Mouse (Mus musculus): ENCODE results near the gene Kif18b. TPM values are rescaled to one million over a fixed set of nuclear protein-coding genes. Genes with fewer than 3 reads are reported as not detected.

The Kif18b gene
- polyA plus RNA-seq, 1 experiment from 2014 or later, result 9.1 TPM

DNA sequence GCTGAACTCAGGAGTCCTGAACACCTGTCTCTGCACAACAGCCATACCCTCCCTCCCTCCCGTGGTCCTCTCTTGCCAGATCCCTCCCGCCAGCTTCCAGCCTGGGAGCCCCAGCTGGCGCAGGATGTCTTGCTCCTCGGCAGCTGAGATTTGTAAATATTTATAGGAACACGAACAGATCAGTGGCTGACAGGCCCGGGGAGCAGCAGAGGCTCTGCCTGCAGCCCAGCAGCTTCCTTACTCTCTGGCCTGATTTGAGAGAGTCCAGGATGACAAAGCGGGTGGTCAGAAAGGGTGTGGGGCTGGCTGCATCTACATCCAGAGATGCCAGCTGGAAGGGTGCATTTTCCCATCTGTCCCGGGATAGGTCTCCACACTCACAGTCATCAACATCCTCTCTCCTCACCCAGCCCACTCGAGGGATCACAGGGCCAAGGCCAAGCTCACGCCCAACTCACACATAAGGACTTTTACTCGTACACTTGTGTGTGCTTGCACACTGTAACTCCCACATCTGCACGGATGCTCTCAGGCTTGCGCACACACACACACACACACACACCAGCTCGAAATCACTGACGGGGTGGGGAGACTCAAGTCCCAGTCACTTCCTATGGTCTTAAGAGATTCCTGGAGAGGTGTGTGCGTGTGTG lies 32.2 kb upstream of the Kif18b start:
- no peak overlapping the region for H3K4me2 ChIP-seq (replicated peaks)
- H3K9me3 ChIP-seq, result no peaks in the 10 kb centered on the region
- H3K27ac ChIP-seq (replicated peaks), result peak overlapping the region; percentile 78
- H3K4me1 ChIP-seq, result peaks cover 37% of the 10 kb centered on the region
- H3K9ac ChIP-seq (replicated peaks), result no peak overlapping the region
- H3K4me3 ChIP-seq, result no peak overlapping the region
- WGBS, result 48% methylated on average over 16 of the region's 16 CpGs
- peak; percentile 25; the same call in 1 of the 2 replicates for ATAC-seq (ENCODE audit: low FRiP score, low read depth)
- peaks cover 14% of the 10 kb centered on the region for H3K27me3 ChIP-seq
- no peaks in the 10 kb centered on the region for H3K36me3 ChIP-seq

DNA sequence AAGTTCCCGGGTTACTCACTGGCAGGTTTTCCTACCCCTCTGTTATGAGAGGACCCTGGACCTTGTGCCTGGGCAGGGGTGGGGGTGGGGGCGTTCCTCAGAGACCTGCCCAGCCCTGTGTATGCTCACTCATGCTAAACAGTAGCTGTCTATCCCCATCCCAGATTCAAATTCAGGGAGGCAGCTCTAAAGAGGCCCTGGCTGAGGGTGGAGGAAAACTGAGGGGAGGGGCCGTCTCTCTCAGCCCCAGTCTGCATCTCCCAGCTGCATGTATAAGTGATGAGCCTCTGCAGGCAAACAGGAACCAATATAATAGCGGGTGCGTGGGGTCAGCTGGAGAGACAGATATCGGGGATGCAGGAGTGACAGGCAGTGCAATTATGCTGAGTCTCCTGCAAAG lies 28.0 kb upstream of the Kif18b start:
- peak; percentile 84 for ATAC-seq (ENCODE audit: low FRiP score, low read depth)
- Histone ChIP-seq H3K9ac (replicated peaks) (0 out of 2 replicates have a peak overlapping the region, but pooled peaks have one; percentile 11), H3K27me3 (peaks cover 53% of the 10 kb centered on the region), H3K36me3 (no peaks in the 10 kb centered on the region), H3K9me3 (no peaks in the 10 kb centered on the region), H3K4me1 (peaks cover 48% of the 10 kb centered on the region), H3K4me3 (no peak overlapping the region), H3K4me2 (replicated peaks) (peak overlapping the region; percentile 12), H3K27ac (replicated peaks) (peak overlapping the region; percentile 80)
- WGBS, result 14% methylated on average over 6 of the region's 6 CpGs

DNA sequence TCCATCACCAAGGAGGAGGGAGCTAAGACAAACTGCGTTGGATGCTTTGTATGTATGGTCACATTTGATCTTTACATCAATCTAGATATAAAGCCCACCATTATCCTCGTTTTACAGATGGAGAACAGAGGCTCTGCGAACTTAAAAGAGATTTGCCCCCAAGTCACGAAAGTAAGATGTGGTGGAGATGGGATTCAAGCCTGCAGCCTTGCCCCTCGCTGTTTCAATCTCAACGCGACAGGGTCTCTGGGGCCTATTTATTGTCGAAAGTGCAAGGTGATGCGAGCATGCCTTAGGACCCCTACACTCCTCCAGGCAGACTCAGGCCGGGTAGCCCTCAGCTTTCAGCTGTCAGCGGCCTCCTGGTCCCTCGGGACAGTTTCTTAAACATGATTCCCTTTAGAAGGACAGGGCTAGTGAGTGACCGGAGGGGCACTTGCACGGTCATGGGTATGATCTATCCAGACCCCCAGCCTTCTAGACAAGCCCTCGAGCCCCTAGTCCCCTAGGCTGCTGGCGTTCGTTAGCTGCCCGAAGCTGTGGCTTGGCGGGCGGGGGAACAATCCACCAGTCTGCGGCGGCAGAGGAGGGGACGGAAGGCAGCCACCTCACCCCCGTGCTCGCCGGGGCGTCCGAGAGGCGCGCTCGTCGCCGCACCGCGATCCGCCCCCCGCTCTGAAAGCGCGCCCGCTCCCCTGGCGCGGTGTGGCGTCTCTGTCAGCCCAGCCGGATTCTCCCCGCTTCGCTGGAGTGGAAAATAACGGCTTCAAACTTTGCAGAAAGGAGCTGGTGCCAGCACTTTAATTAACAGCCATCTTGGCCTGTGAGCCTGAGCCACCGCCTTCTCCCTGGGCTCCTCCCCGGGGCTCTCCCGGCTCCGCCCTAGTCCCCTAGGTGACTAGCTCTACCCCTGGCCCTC lies 23.4 kb upstream of the Kif18b start:
- peak overlapping the region; percentile 66 for H3K4me2 ChIP-seq (replicated peaks)
- peaks cover 57% of the 10 kb centered on the region for H3K4me1 ChIP-seq
- peaks cover 85% of the 10 kb centered on the region for H3K27me3 ChIP-seq
- under 1% methylated on average over 51 of the region's 51 CpGs for WGBS
- H3K9me3 ChIP-seq, result no peaks in the 10 kb centered on the region
- peak overlapping the region; percentile 44 for H3K4me3 ChIP-seq
- H3K9ac ChIP-seq (replicated peaks), result peak overlapping the region; percentile 61
- no peak for ATAC-seq (ENCODE audit: low FRiP score, low read depth)
- H3K36me3 ChIP-seq, result no peaks in the 10 kb centered on the region
- peak overlapping the region; percentile 54; the same call in 1 of the 2 replicates for H3K27ac ChIP-seq (replicated peaks)

DNA sequence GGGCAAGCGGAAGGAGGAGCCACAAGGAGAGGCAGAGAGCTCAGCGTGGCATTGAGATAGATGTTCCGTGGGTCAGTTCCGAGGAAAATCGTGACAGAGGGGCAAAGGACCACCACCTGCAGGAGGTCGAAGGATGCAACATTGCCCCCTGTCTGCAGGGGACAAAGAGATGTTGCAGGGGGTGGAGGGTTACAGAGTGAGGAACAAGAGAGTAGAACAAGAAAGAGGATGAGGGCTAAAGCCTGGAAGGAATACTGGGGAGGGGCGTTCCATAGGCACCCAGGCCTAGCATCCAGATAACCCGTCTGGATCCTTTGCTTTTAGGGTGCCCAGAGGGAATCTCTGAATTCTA lies 22.0 kb upstream of the Kif18b start:
- H3K9ac ChIP-seq (replicated peaks), result no peak overlapping the region
- no peak for ATAC-seq (ENCODE audit: low FRiP score, low read depth)
- no peaks in the 10 kb centered on the region for H3K9me3 ChIP-seq
- H3K36me3 ChIP-seq, result no peaks in the 10 kb centered on the region
- peaks cover 96% of the 10 kb centered on the region for H3K27me3 ChIP-seq
- no peak overlapping the region; the same call in 1 of the 2 replicates for H3K27ac ChIP-seq (replicated peaks)
- peak overlapping the region; percentile 39 for H3K4me3 ChIP-seq
- peak overlapping the region; percentile 62 for H3K4me2 ChIP-seq (replicated peaks)
- WGBS, result 4% methylated on average over 8 of the region's 8 CpGs
- H3K4me1 ChIP-seq, result peaks cover 47% of the 10 kb centered on the region

DNA sequence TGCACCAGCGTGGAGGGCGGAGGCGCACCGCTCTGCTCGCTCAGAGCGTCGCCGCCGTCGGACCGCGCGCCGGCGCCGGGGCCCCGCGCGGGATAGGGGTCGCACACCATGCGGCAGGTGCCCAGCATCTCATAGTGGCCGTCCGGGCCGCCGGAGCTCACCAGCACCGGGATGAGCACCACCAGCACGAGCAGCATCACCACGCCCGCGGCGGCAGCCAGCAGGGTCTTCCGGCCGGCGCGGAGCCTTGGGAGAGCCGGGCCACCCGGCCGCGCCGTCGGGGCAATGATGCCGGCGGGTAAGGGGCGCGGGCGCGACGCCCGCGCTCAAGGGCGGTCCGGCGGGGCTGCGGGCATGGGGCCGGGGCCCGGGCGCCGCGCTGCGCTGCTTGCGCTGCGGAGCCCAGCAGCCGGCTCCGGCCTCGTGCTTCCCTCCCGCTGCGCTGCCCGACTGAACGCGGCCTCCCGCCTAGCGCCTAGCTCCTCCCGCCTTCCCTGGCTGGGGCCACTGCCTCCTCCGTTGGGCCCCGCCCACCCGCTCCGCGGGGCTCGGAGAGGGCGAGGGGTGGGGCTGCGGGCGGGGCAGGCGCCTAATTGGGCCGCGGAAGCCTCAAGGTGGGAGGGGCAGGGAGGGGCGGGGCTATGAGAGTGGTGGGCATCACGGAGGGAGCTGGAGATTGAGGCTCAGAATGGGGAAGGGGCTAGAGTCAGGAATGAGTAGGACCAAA lies 21.5 kb upstream of the Kif18b start, which contains the start of gene C1ql1:
C1ql1 (minus strand) TSS at position 424 of the 727 bp plus-strand sequence.
- H3K4me1 ChIP-seq, result peaks cover 47% of the 10 kb centered on the region
- ATAC-seq (ENCODE audit: low FRiP score, low read depth), result peak; percentile 87
- peak within 1 kb of the TSS; percentile 66 for H3K4me2 ChIP-seq (replicated peaks)
- H3K9ac ChIP-seq (replicated peaks), result peak within 1 kb of the TSS; percentile 46
- under 1% methylated on average over 62 of the region's 87 CpGs for WGBS
- H3K36me3 ChIP-seq, result no peaks in the 10 kb centered on the region
- H3K27me3 ChIP-seq, result peaks cover 94% of the 10 kb centered on the region
- H3K27ac ChIP-seq (replicated peaks), result no peak within 1 kb of the TSS; the same call in 1 of the 2 replicates
- H3K9me3 ChIP-seq, result no peaks in the 10 kb centered on the region
- H3K4me3 ChIP-seq, result peak within 1 kb of the TSS; percentile 39

DNA sequence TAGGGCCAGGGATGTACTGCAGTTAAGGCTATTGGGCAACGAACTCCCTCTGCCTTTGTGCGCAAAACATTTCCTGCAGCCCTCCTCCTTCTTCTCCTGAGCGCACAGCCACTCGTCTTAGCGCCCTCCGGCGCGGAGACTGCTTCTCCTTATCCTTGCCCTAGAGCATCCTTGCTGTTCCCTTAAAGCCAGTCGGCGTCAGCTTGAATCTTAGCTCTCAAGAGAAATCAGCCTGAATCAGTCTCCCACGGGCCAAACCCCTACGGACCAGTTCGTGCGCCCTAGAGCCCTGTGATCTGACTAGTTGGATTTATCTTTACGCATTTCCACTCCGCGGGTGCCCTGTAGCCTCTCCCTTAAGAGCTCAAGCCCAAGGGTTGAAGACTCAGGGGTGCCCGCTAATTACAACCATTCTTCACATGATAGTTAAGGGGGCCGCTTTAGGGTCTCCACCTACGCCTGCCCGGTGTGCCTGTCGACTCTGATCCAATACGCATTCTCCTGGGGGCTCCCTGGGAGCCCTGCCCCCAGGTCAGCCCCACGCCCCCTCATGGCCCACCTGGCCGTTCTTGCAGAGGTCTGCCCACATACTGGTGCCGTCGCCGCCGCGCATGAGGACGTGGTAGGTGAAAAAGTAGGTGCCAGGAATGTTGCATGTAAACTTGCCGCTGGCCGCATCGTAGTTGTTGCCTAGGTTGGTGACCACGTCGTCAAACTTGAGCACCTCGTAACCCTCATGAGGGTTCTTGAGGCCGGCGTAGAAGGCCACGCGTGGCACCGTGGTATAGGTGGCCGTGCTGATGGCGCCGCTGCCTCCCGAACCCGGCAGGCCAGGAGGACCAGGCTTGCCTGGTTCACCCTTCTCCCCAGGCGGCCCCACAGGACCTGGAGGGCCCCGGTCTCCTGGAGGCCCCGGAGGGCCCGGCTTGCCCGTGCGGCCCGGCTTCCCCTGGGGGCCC lies 20.7 kb upstream of the Kif18b start:
- peak overlapping the region; percentile 62 for H3K4me2 ChIP-seq (replicated peaks)
- H3K9me3 ChIP-seq, result no peaks in the 10 kb centered on the region
- WGBS, result 2% methylated on average over 54 of the region's 54 CpGs
- H3K9ac ChIP-seq (replicated peaks), result peak overlapping the region; percentile 46
- H3K36me3 ChIP-seq, result no peaks in the 10 kb centered on the region
- H3K4me1 ChIP-seq, result peaks cover 47% of the 10 kb centered on the region
- peak overlapping the region; percentile 39 for H3K4me3 ChIP-seq
- ATAC-seq (ENCODE audit: low FRiP score, low read depth), result 0 out of 2 replicates have a peak, but pooled peaks have one; percentile 5
- H3K27me3 ChIP-seq, result peaks cover 96% of the 10 kb centered on the region
- H3K27ac ChIP-seq (replicated peaks), result no peak overlapping the region; the same call in 1 of the 2 replicates

DNA sequence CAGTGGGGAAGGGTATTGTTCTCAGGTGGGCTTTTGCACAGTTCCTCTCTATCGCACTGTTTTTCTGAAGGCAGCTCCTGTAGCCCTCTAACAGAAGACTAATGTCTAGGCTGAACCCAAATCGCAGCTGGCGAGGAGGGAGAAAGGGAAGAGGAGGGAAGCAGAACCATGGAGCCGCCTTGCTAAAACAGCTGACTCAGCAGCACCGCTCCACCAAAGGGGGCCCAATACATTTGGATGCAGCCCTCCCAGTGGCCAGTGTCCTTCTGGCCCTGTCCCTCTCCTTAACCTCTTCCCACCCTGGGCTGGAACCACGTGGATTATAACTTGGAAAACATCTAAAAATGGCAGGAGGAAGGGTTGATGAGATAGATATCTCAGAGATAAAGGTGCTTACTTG lies 16.3 kb upstream of the Kif18b start:
- H3K4me2 ChIP-seq (replicated peaks), result no peak overlapping the region
- peaks cover 76% of the 10 kb centered on the region for H3K27me3 ChIP-seq
- no peak overlapping the region for H3K9ac ChIP-seq (replicated peaks)
- ATAC-seq (ENCODE audit: low FRiP score, low read depth), result no peak
- H3K27ac ChIP-seq (replicated peaks), result no peak overlapping the region
- 70% methylated on average over 6 of the region's 6 CpGs for WGBS
- no peaks in the 10 kb centered on the region for H3K9me3 ChIP-seq
- no peaks in the 10 kb centered on the region for H3K36me3 ChIP-seq
- H3K4me3 ChIP-seq, result no peak overlapping the region
- peaks cover 45% of the 10 kb centered on the region for H3K4me1 ChIP-seq

DNA sequence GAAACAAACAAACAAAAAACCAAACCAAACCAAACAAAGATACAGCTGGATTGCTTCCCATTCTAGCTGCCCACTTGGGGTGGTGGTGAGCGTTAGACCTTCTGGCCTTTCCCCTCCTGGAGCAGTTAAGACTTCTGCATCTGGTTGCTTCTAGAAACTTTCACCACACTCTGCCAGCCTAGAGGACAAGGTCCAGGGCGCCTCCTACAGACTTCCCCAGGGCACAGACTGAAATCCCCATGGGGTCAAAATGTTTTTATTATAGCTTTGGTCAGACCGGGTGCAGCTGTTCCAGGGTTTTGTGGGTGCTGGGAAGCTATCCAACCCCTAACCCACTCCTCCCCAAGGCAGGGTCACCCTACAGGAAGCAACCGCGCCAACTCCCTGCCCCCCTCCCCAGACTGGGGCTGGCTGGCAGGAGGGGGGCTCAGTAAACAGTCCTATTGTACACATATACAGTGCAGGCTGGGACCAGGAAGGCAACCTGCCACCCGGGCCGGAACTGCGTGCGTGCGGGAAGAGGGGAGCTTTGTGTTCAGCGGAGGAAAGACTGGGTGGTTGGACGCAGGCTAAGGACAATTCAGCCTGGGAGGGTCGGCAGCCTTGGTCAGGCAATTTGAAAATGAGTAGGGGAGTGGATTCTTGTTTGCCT lies 14.2 kb upstream of the Kif18b start:
- Histone ChIP-seq H3K4me2 (replicated peaks) (no peak overlapping the region), H3K36me3 (no peaks in the 10 kb centered on the region), H3K4me1 (peaks cover 30% of the 10 kb centered on the region), H3K4me3 (no peak overlapping the region), H3K27ac (replicated peaks) (no peak overlapping the region), H3K9me3 (no peaks in the 10 kb centered on the region), H3K9ac (replicated peaks) (no peak overlapping the region), H3K27me3 (peaks cover 58% of the 10 kb centered on the region)
- WGBS, result 43% methylated on average over 13 of the region's 13 CpGs
- ATAC-seq (ENCODE audit: low FRiP score, low read depth), result no peak

DNA sequence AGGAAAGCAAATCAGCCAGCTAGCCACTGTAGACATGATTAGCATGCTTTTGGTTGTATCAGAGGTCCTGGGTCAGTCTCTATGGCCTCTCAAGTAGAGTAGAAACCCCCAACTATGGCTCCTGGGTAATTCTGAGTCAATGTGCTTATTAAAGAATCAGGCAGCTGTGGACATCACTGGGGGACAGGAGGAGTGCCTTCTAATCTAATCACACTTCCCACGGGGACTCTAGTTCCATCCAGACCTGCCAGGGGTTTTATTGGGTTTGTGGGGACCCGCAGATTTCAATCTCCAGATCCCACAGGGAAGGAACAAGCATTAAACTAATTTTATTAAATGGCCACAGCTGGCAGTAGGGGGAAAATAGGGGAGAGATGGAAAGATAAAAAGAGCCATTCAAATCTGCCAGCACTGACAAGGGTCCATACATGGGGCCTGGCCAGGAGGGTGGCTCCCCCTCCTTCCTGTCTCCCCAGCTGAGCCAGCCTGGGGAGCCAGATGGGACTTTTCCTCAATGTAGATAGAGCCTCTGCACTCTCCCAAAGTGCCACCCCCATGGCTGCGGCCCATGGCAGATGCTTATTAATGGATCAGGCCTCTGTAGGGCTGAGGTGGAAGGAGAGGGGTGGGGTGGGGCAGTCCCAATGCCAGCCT lies 12.7 kb upstream of the Kif18b start:
- Histone ChIP-seq H3K9me3 (no peaks in the 10 kb centered on the region), H3K4me3 (no peak overlapping the region), H3K4me1 (peaks cover 30% of the 10 kb centered on the region), H3K36me3 (no peaks in the 10 kb centered on the region), H3K27ac (replicated peaks) (0 out of 2 replicates have a peak overlapping the region, but pooled peaks have one; percentile 32), H3K9ac (replicated peaks) (no peak overlapping the region), H3K27me3 (peaks cover 43% of the 10 kb centered on the region), H3K4me2 (replicated peaks) (no peak overlapping the region)
- WGBS, result 64% methylated on average over 3 of the region's 3 CpGs
- no peak; the same call in 1 of the 2 replicates for ATAC-seq (ENCODE audit: low FRiP score, low read depth)

DNA sequence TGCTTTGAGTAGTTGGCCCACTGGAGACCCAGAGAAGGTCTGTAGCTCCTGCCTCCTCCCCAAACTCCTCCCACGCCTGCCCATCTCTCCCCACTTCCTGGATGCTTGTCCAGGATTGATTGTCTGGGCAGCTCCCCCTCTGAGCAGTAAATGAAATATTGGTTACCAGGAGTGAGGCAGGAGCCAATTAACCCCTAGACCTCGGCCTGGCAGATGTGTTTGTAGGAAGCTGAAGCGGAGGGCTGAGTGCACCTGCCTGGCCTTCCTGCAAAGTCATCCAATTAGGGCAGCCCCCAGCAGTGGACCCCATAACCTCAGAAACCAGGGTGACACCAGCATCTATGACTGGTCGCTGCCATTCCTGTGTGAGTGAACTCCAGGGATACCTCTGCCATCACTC lies 11.3 kb upstream of the Kif18b start:
- H3K4me3 ChIP-seq, result no peak overlapping the region
- WGBS, result 42% methylated on average over 4 of the region's 4 CpGs
- H3K36me3 ChIP-seq, result no peaks in the 10 kb centered on the region
- no peak for ATAC-seq (ENCODE audit: low FRiP score, low read depth)
- H3K4me1 ChIP-seq, result peaks cover 30% of the 10 kb centered on the region
- no peak overlapping the region for H3K9ac ChIP-seq (replicated peaks)
- no peak overlapping the region for H3K4me2 ChIP-seq (replicated peaks)
- H3K27ac ChIP-seq (replicated peaks), result no peak overlapping the region
- peaks cover 33% of the 10 kb centered on the region for H3K27me3 ChIP-seq
- H3K9me3 ChIP-seq, result no peaks in the 10 kb centered on the region
